Mouse (Mus musculus) intestine, postnatal 0 days (tissue): ENCODE measurements around the gene Setd5. TPM values are rescaled to one million over a fixed set of nuclear protein-coding genes. Genes with fewer than 3 reads are reported as not detected.
A peak's percentile ranks its signal among the peaks of the same experiment; 100 is the strongest.

Experiments
- ATAC-seq: fragments of 200-750 bp; cut with Nextera tagmentation; 2 replicates; pipeline ENCODE4 v1.8.0; 2017; ENCODE audit warnings: mild to moderate bottlenecking, moderate TSS enrichment, moderate library complexity
- H3K27ac ChIP-seq: fragments of 300-500 bp; sonication (generic); 2 replicates; pipeline ENCODE4 v1.5.1; 2014; ENCODE audit warnings: mild to moderate bottlenecking, low read depth, low read length, moderate library complexity
- H3K27me3 ChIP-seq: fragments of 300-500 bp; sonication (generic); replicated peaks from 2 replicates; pipeline ENCODE4 v1.6.1; 2014; ENCODE audit warnings: low read length, mixed read lengths; ENCODE audit not compliant: control insufficient read depth, insufficient read depth
- H3K36me3 ChIP-seq: fragments of 300-500 bp; sonication (generic); 2 replicates; pipeline ENCODE4 v1.6.1; 2014; ENCODE audit warnings: mild to moderate bottlenecking, moderate library complexity; ENCODE audit not compliant: control insufficient read depth, insufficient read depth
- H3K4me1 ChIP-seq: fragments of 300-500 bp; sonication (generic); replicated peaks from 2 replicates; pipeline ENCODE4 v1.6.1; 2014; ENCODE audit warnings: antibody characterized with exemption, low read length, mixed read lengths; ENCODE audit not compliant: control insufficient read depth, insufficient read depth
- H3K4me2 ChIP-seq: fragments of 300-500 bp; sonication (generic); replicated peaks from 2 replicates; pipeline ENCODE4 v1.6.1; 2014; ENCODE audit warnings: low read depth, mild to moderate bottlenecking, moderate library complexity
- H3K4me3 ChIP-seq: fragments of 300-500 bp; sonication (generic); 2 replicates; pipeline ENCODE4 v1.5.1; 2014; ENCODE audit warnings: low read depth, low read length
- H3K9ac ChIP-seq: fragments of 300-500 bp; sonication (generic); 2 replicates; pipeline ENCODE4 v1.6.1; 2014; ENCODE audit warnings: mild to moderate bottlenecking, low read depth, low read length
- H3K9me3 ChIP-seq: fragments of 300-500 bp; sonication (generic); 2 replicates; pipeline ENCODE4 v1.6.1; 2016; ENCODE audit warnings: mixed run types; ENCODE audit not compliant: control insufficient read depth
- CTCF ChIP-seq: sonication (generic); IDR thresholded peaks from 2 replicates; pipeline ENCODE4 v1.5.1; 2016; ENCODE audit warnings: low read depth, mild to moderate bottlenecking, control low read depth, antibody characterized with exemption, moderate library complexity
- WGBS: fragments of 180-500 bp; shearing (Covaris S2); extraction: QIAGEN DNeasy Blood & Tissue Kit; methylation state at CpG from one replicate; pipeline ENCODE4 v1.1.7; 2014; 5-methylcytosine and 5-hydroxymethylcytosine counted together
- polyA plus RNA-seq: library from polyadenylated mRNA; unstranded; fragments of >200 nt; fragmentation: Nextera tagmentation; extraction: Ambion mirVana; gene quantifications from 2 replicates; pipeline ENCODE4 v1.2.1, GENCODE M21; 2015

Setd5 gene
- polyA plus RNA-seq, 1 experiment from 2014 or later, result 32.2 TPM

- Histone ChIP-seq H3K27ac (peak overlapping the region; percentile 47; the same call in 1 of the 2 replicates), H3K4me3 (no peak overlapping the region), H3K36me3 (peaks cover 37% of the 10 kb centered on the region), H3K4me1 (no peaks in the 10 kb centered on the region), H3K4me2 (no peak overlapping the region), H3K27me3 (no peaks in the 10 kb centered on the region), H3K9me3 (no peaks in the 10 kb centered on the region), H3K9ac (no peak overlapping the region)
- ATAC-seq, result peak; percentile 79
- WGBS, result 67% methylated on average over 3 of the region's 3 CpGs
- TF ChIP-seq CTCF, result no peak
Observed at GRCm38 (mm10) chr6:113065186-113065585, 12.0 kb upstream of the Setd5 start.

- no peak for TF ChIP-seq CTCF
- Histone ChIP-seq H3K4me1 (no peaks in the 10 kb centered on the region; the same call in 1 of the 2 replicates), H3K36me3 (peaks cover 21% of the 10 kb centered on the region), H3K9me3 (no peaks in the 10 kb centered on the region), H3K4me3 (no peak overlapping the region), H3K4me2 (no peak overlapping the region), H3K27ac (no peak overlapping the region), H3K9ac (no peak overlapping the region), H3K27me3 (no peaks in the 10 kb centered on the region)
- 87% methylated on average over 1 of the region's 1 CpGs for WGBS
- ATAC-seq, result no peak
Observed at GRCm38 (mm10) chr6:113069154-113069553, 8.0 kb upstream of the Setd5 start.

GRCm38 (mm10) chr6:113075261-113075660 lies 1.9 kb upstream of the Setd5 start:
- Histone ChIP-seq H3K36me3 (no peaks in the 10 kb centered on the region), H3K4me2 (peak overlapping the region; percentile 83), H3K4me3 (peak overlapping the region; percentile 91), H3K27me3 (no peaks in the 10 kb centered on the region), H3K4me1 (no peaks in the 10 kb centered on the region; the same call in 1 of the 2 replicates), H3K9me3 (no peaks in the 10 kb centered on the region), H3K9ac (peak overlapping the region; percentile 94), H3K27ac (peak overlapping the region; percentile 100)
- 7% methylated on average over 3 of the region's 3 CpGs for WGBS
- ATAC-seq, result no peak
- no peak for TF ChIP-seq CTCF

GRCm38 (mm10) chr6:113076012-113076685 lies 1.0 kb upstream of the Setd5 start:
- under 1% methylated on average over 54 of the region's 55 CpGs for WGBS
- no peaks in the 10 kb centered on the region for H3K36me3 ChIP-seq
- peak overlapping the region; percentile 83 for H3K4me2 ChIP-seq
- H3K9me3 ChIP-seq, result no peaks in the 10 kb centered on the region
- H3K4me3 ChIP-seq, result peak overlapping the region; percentile 91
- TF ChIP-seq CTCF, result peak; percentile 85
- peak overlapping the region; percentile 94 for H3K9ac ChIP-seq
- H3K27me3 ChIP-seq, result no peaks in the 10 kb centered on the region
- peak overlapping the region; percentile 100 for H3K27ac ChIP-seq
- peak; percentile 85 for ATAC-seq
- no peaks in the 10 kb centered on the region; the same call in 1 of the 2 replicates for H3K4me1 ChIP-seq

- no peak for TF ChIP-seq CTCF
- Histone ChIP-seq H3K27me3 (no peaks in the 10 kb centered on the region), H3K27ac (peak overlapping the region; percentile 100), H3K36me3 (no peaks in the 10 kb centered on the region), H3K4me3 (peak overlapping the region; percentile 91), H3K4me1 (no peaks in the 10 kb centered on the region), H3K4me2 (peak overlapping the region; percentile 83), H3K9ac (peak overlapping the region; percentile 94), H3K9me3 (no peaks in the 10 kb centered on the region)
- ATAC-seq, result no peak
- WGBS, result 0% methylated on average over 19 of the region's 28 CpGs
Observed at GRCm38 (mm10) chr6:113077569-113078030, 435 bp downstream of the Setd5 start.

GRCm38 (mm10) chr6:113078031-113078721 lies 1.0 kb downstream of the Setd5 start:
- no peaks in the 10 kb centered on the region for H3K36me3 ChIP-seq
- under 1% methylated on average over 18 of the region's 18 CpGs for WGBS
- H3K4me2 ChIP-seq, result peak overlapping the region; percentile 83
- H3K9ac ChIP-seq, result peak overlapping the region; percentile 94
- no peaks in the 10 kb centered on the region for H3K4me1 ChIP-seq
- H3K9me3 ChIP-seq, result no peaks in the 10 kb centered on the region
- H3K4me3 ChIP-seq, result peak overlapping the region; percentile 91
- TF ChIP-seq CTCF, result 0 out of 2 replicates have a peak, but pooled peaks have one; percentile 37
- no peaks in the 10 kb centered on the region for H3K27me3 ChIP-seq
- peak overlapping the region; percentile 100 for H3K27ac ChIP-seq
- no peak for ATAC-seq
